Mouse (Mus musculus): Measurements from ENCODE around the gene Kdm6b. TPM values are rescaled to one million over a fixed set of nuclear protein-coding genes. Genes with fewer than 3 reads are reported as not detected.
A peak's percentile ranks its signal among the peaks of the same experiment; 100 is the strongest.

Gene Kdm6b
- polyA plus RNA-seq, 1 experiment from 2014 or later, result 4.8 TPM

GRCm38 (mm10) chr11:69369990-69370816, 43.3 kb downstream of the Kdm6b start:
- no peak for ATAC-seq (ENCODE audit: low read depth)
- 41% methylated on average over 2 of the region's 2 CpGs for WGBS (ENCODE audit: insufficient replicate concordance)

GRCm38 (mm10) chr11:69369215-69369989, 44.1 kb downstream of the Kdm6b start, which contains the start of gene Chd3:
Gene Chd3 (minus strand): TSS chr11:69369406.
- Histone ChIP-seq H3K4me2 (peak within 1 kb of the TSS; percentile 97), H3K36me3 (no peaks in the 10 kb centered on the region), H3K4me3 (replicated peaks) (peak within 1 kb of the TSS; percentile 73), H3K27me3 (peaks cover 64% of the 10 kb centered on the region), H3K4me1 (replicated peaks) (peaks cover 90% of the 10 kb centered on the region), H3K9me3 (replicated peaks) (no peaks in the 10 kb centered on the region), H3K27ac (peak within 1 kb of the TSS; percentile 68), H3K9ac (peak within 1 kb of the TSS; percentile 88)
- WGBS (ENCODE audit: insufficient replicate concordance), result 9% methylated on average over 20 of the region's 34 CpGs
- no peak for DNase-seq
- ATAC-seq (ENCODE audit: low read depth), result no peak

More at GRCm38 (mm10) chr11:69369990-69370816, 43.3 kb downstream of the Kdm6b start:
- Histone ChIP-seq H3K4me3 (replicated peaks) (peak overlapping the region; percentile 73; the same call in 1 of the 2 replicates), H3K4me2 (peak overlapping the region; percentile 97), H3K4me1 (replicated peaks) (peaks cover 87% of the 10 kb centered on the region), H3K36me3 (no peaks in the 10 kb centered on the region), H3K9ac (peak overlapping the region; percentile 5; the same call in 1 of the 2 replicates), H3K9me3 (replicated peaks) (no peaks in the 10 kb centered on the region), H3K27ac (peak overlapping the region; percentile 91), H3K27me3 (peaks cover 60% of the 10 kb centered on the region)
- no peak for DNase-seq

DNA sequence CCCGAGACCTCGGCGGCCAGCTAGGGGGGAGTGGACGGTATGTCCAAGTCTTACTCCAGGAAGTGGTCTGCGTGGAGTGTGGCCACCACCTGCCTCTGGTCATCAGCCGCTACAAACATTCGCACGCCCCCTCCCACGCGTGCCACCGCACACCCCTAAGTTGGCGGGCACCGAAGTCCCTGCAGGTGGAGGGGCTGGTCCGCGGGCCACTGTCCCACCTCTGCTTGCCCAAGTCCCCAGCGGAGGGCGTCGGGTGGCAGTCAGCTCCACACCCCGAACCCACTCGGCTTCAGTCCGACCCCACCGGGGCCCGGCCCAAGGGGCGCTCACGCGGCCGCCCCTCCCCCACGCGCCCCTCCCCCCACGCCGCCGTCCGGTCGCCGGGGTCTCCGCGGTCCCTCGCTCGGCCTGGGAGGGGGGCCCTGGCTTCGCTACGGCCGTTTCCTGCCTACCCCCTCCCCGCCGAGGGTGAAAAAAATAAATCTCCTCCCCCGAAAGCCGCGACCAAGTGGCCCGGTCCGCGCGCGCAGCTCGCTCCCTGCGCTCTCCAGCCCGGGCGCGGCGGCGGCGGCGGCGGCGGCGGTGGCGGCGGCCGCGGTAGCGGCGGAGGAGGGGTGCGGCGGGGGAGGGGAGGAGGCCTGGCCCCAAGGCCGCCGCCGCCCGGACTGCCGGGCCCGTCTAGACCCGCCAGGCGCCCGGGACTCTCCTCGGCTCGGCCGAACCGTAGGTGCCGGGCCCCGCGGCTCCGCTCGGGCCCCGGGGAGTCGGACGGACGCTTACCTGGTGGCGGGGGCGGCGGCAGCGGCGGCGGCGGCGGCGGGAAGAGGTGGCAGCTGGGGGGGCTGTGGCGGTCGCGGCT, 44.9 kb downstream of the Kdm6b start:
- DNase-seq, result no peak
- ATAC-seq (ENCODE audit: low read depth), result no peak
- peak overlapping the region; percentile 97 for H3K4me2 ChIP-seq
- peaks cover 84% of the 10 kb centered on the region for H3K4me1 ChIP-seq (replicated peaks)
- WGBS (ENCODE audit: insufficient replicate concordance), result 1% methylated on average over 36 of the region's 106 CpGs
- H3K27me3 ChIP-seq, result peaks cover 67% of the 10 kb centered on the region
- H3K27ac ChIP-seq, result peak overlapping the region; percentile 68
- peak overlapping the region; percentile 73 for H3K4me3 ChIP-seq (replicated peaks)
- no peaks in the 10 kb centered on the region for H3K9me3 ChIP-seq (replicated peaks)
- no peaks in the 10 kb centered on the region for H3K36me3 ChIP-seq
- H3K9ac ChIP-seq, result peak overlapping the region; percentile 88

GRCm38 (mm10) chr11:69367616-69368355, 45.7 kb downstream of the Kdm6b start:
- peaks cover 68% of the 10 kb centered on the region for H3K27me3 ChIP-seq
- peak overlapping the region; percentile 68 for H3K27ac ChIP-seq
- H3K4me3 ChIP-seq (replicated peaks), result peak overlapping the region; percentile 73
- H3K9ac ChIP-seq, result peak overlapping the region; percentile 88
- WGBS (ENCODE audit: insufficient replicate concordance), result 2% methylated on average over 22 of the region's 22 CpGs
- peak overlapping the region; percentile 97 for H3K4me2 ChIP-seq
- H3K36me3 ChIP-seq, result no peaks in the 10 kb centered on the region
- DNase-seq (no peak), ATAC-seq (ENCODE audit: low read depth) (no peak)
- peaks cover 76% of the 10 kb centered on the region for H3K4me1 ChIP-seq (replicated peaks)
- no peaks in the 10 kb centered on the region for H3K9me3 ChIP-seq (replicated peaks)

- Histone ChIP-seq H3K4me3 (replicated peaks) (peak overlapping the region; percentile 73), H3K27me3 (peaks cover 66% of the 10 kb centered on the region), H3K27ac (peak overlapping the region; percentile 68), H3K9me3 (replicated peaks) (no peaks in the 10 kb centered on the region), H3K9ac (peak overlapping the region; percentile 88), H3K4me1 (replicated peaks) (peaks cover 69% of the 10 kb centered on the region), H3K36me3 (no peaks in the 10 kb centered on the region), H3K4me2 (peak overlapping the region; percentile 97)
- DNase-seq (no peak), ATAC-seq (ENCODE audit: low read depth) (no peak)
- WGBS (ENCODE audit: insufficient replicate concordance), result under 1% methylated on average over 22 of the region's 22 CpGs
These were observed 46.4 kb downstream of the Kdm6b start for GRCm38 (mm10) chr11:69366855-69367615.

GRCm38 (mm10) chr11:69366157-69366854, 47.2 kb downstream of the Kdm6b start:
- H3K9ac ChIP-seq, result peak overlapping the region; percentile 46
- peak overlapping the region; percentile 97 for H3K4me2 ChIP-seq
- H3K27ac ChIP-seq, result peak overlapping the region; percentile 40
- peak; percentile 66 for DNase-seq
- H3K4me3 ChIP-seq (replicated peaks), result peak overlapping the region; percentile 73
- peaks cover 60% of the 10 kb centered on the region for H3K27me3 ChIP-seq
- H3K36me3 ChIP-seq, result 0 out of 2 replicates have a peak, but pooled peaks cover under 1% of the 10 kb centered on the region
- H3K4me1 ChIP-seq (replicated peaks), result peaks cover 61% of the 10 kb centered on the region
- 5% methylated on average over 26 of the region's 26 CpGs for WGBS (ENCODE audit: insufficient replicate concordance)
- ATAC-seq (ENCODE audit: low read depth), result peak; percentile 70
- no peaks in the 10 kb centered on the region for H3K9me3 ChIP-seq (replicated peaks)

GRCm38 (mm10) chr11:69365722-69366121, 47.8 kb downstream of the Kdm6b start:
- H3K9me3 ChIP-seq (replicated peaks), result no peaks in the 10 kb centered on the region
- H3K9ac ChIP-seq, result peak overlapping the region; percentile 46
- peak overlapping the region; percentile 97 for H3K4me2 ChIP-seq
- H3K27ac ChIP-seq, result peak overlapping the region; percentile 40
- ATAC-seq (ENCODE audit: low read depth) (no peak), DNase-seq (no peak)
- H3K36me3 ChIP-seq, result peaks cover 6% of the 10 kb centered on the region; the same call in 1 of the 2 replicates
- peaks cover 56% of the 10 kb centered on the region for H3K4me1 ChIP-seq (replicated peaks)
- H3K27me3 ChIP-seq, result peaks cover 56% of the 10 kb centered on the region
- 51% methylated on average over 6 of the region's 6 CpGs for WGBS (ENCODE audit: insufficient replicate concordance)
- H3K4me3 ChIP-seq (replicated peaks), result peak overlapping the region; percentile 73

- no peak overlapping the region for H3K4me3 ChIP-seq (replicated peaks)
- H3K27me3 ChIP-seq, result peaks cover 60% of the 10 kb centered on the region
- peak overlapping the region; percentile 40 for H3K27ac ChIP-seq
- H3K4me2 ChIP-seq, result peak overlapping the region; percentile 97
- no peaks in the 10 kb centered on the region for H3K9me3 ChIP-seq (replicated peaks)
- DNase-seq (no peak), ATAC-seq (ENCODE audit: low read depth) (0 out of 2 replicates have a peak, but pooled peaks have one; percentile 19)
- peaks cover 50% of the 10 kb centered on the region for H3K4me1 ChIP-seq (replicated peaks)
- 29% methylated on average over 6 of the region's 6 CpGs for WGBS (ENCODE audit: insufficient replicate concordance)
- no peak overlapping the region for H3K9ac ChIP-seq
- H3K36me3 ChIP-seq, result peaks cover 8% of the 10 kb centered on the region; the same call in 1 of the 2 replicates
These were observed 48.6 kb downstream of the Kdm6b start for GRCm38 (mm10) chr11:69364910-69365309.

DNA sequence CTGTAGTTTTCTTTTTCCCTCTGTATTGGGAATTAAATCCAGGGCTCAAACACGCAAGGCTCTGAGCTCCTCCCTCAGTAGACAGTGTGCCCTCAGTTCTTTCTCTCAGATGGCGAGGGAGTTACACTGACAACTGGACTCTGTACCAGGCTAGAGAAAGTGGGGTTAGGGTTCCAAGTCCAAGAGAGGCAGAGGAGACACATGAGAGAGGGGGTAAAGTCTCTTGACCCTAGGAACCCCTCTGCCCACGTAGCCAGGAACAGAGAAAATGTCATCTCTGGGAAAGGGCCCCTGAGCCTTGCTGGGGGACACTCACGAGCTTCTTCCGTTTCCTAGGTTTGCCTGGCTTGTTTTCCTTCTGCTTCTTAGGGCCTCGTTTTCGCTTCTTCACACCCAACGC, 49.1 kb downstream of the Kdm6b start:
- Histone ChIP-seq H3K4me1 (replicated peaks) (peaks cover 45% of the 10 kb centered on the region), H3K36me3 (peaks cover 8% of the 10 kb centered on the region; the same call in 1 of the 2 replicates), H3K27me3 (peaks cover 57% of the 10 kb centered on the region), H3K4me3 (replicated peaks) (no peak overlapping the region), H3K9ac (no peak overlapping the region), H3K27ac (peak overlapping the region; percentile 39; the same call in 1 of the 2 replicates), H3K4me2 (peak overlapping the region; percentile 97), H3K9me3 (replicated peaks) (no peaks in the 10 kb centered on the region)
- no peak for DNase-seq
- ATAC-seq (ENCODE audit: low read depth), result no peak
- WGBS (ENCODE audit: insufficient replicate concordance), result 52% methylated on average over 8 of the region's 8 CpGs

Data from liver, embryonic 13.5 days (tissue).